Mouse (Mus musculus) right cerebral cortex, postnatal 10 days (tissue): ENCODE data around the gene Drc1.

Experiments used
- DNase-seq, 2 experiments: peaks; one replicate each; pipeline ENCODE4 v3.0.0; 2021; ENCODE audit warnings: low spot score in 2 of 2

Gene Drc1

DNA sequence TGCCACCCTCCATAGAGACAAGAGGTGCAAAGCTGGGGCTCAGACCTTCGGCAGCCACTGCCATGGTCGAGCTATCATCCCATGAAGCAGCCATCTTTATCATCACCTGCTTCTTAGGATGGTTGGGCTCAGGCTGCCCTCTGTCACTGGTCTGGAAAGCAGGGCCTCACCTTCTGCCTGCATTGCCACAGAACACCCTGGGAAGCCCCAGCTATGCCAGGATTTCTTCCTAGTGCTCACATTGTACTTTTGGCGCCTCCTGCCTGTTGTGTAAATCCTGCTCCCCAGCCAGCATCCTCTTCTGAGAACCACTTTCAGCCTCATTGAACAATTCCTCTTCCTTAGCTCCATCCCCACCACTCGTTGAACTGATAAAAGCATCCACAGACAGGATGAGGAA lies 134.7 kb downstream of the Drc1 start:
- DNase-seq, result no peak
